Mouse (Mus musculus): ENCODE data around the gene Inpp5d. TPM values are rescaled to one million over a fixed set of nuclear protein-coding genes. Genes with fewer than 3 reads are reported as not detected.

The Inpp5d gene
- polyA plus RNA-seq, 2 experiments from 2014 or later = 145 to 167 TPM

DNA sequence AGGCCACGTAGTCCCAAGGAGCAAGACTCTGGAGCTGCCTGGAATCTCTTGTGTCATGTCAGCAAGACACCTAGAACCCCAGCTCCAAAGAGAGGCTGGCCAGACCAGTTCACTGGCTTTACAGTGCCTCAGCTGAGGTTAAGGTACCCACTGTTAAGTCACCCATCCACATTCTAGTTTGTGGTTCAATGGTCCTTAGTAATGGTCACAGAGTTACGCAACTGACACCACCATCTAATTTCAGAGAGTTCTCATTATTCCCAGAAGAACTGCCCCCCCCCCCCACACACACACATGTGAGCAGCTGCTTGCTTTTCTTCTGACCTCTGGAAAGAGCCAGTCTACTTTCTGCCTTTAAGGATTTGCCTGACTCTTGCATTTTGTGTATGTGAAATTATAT is 4.7 kb downstream of the Inpp5d start:
- no peak for ATAC-seq

DNA sequence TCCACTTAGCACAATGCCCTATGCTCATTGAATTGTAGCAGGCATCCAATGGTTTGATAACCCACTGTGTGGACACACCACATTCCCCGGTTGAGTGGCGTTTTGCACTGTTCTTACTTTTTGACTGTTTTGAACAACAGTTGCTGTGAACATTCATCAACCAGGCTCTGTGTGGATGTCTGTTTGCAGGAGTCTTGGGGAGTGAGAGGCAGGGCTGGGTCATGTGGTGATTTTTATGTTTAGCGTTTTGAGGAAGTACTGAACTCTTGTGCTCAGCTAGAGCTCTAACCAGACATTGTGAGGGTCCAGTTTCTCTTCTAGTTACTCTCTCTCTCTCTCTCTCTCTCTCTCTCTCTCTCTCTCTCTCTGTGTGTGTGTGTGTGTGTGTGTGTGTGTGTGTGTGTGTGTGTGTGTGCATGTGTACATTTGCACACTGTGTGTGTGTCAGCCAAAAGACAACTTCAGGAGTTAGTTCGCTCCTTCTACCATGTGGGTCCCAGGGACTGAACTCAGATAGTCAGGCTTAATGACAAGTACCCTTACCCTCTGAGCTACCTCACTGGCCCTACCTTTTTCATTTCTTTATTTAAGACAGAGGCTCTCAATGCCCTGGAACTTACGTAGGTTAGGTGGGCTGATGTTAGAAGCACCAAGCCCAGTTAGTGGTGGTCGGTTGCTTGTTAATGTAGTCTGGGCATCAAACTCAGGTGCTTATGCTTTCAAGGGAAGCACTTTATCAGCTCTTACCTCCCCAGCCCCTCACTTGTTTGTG is 5.3 kb downstream of the Inpp5d start:
- ATAC-seq = no peak

DNA sequence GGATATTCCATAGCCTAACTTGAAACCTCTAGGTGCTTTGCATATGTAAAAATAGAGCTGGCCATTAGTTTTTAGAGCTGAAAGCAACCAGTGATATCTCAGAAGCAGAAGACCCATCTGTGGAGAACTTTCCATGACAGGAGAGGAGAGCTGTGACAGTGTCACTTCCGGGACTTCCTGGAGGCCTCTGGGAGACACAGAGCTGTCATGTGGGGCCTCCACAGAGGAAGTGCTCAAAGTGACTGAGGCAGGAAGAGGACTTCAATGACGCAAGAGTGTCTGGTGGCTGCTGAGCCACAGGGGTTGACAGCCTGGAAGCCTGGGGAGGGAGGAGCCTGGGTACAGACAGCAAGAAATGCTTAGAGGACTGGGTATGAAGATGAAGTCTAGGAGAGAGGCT is 6.2 kb downstream of the Inpp5d start:
- peak; percentile 93 for ATAC-seq

DNA sequence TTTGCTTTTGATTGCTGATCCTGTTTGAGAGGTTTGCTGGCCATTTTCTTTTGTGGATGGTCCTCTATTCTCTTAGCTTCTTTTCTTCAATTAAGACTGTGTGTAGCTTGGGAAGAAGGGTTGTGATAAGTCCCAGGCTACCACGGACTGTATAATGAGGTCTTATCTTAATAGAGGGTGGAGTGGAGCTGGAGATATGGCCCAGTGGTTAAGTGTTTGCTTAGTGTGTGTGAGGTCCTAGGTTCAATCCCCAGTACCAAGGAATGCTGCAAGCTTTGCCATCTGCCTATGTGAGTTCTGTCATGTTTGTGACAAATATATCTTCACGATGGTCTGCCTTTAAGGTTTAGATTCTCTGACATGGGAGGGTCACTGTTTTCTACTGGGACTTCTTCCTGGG is 8.0 kb downstream of the Inpp5d start:
- ATAC-seq = no peak

DNA sequence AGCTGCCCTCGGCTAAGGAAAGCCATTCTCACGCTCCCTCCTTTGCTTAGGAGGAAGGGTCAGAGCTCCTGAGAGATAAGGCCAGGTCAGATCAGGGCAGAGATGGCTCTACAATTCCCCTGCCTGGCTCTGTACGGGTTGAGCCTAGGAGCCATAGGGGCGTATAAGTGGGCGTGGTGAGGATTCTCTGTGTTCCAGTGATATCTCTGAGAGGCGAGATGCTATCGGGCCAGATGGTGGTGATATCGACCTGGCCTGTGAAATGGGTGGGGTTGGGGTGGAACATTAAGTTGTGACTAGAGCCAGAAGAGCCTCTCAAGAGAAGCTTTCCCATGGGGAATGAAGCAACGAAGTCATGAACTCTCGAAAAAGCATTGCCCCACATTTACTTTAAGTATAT is 11.5 kb downstream of the Inpp5d start:
- ATAC-seq = no peak

DNA sequence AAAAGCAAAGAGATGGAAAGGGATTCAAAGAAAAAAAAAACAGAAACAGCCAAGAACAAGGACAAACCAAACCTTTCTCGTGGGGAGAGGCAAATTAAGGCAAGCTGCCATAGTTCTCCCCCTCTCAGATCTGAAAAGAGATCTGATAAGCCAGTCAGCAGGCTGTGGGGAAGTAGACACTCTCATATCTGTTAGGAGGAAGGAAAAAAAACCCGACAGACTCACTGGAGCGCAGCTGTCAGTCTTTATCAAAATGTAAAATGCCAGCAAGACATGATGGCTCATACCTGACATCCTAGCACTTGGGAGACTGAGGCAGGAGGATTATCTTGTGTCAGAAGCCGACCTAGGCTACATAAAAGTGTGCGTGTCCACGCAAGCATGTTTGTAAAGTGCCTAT is 12.1 kb downstream of the Inpp5d start:
- ATAC-seq = no peak

DNA sequence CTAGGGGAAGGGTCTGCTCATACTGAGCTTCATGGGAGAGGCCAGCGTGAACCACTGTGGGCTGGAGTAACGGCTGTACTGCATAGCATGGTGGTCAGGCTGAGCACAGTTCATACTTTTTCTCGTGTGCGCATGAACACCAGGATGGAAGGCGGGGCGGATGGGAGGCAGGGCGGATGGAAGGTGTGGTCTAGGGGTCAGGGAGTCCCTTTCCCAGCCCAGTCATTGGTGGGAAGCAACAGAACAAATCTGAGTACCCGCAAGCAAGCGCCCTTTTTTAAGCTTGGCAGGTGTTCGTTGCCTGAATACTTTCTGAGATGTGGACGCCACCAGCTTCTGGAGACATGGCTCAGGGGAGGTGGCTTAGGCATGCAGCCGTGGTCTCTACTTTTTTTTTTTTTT is 16.6 kb downstream of the Inpp5d start:
- ATAC-seq = peak; percentile 15

DNA sequence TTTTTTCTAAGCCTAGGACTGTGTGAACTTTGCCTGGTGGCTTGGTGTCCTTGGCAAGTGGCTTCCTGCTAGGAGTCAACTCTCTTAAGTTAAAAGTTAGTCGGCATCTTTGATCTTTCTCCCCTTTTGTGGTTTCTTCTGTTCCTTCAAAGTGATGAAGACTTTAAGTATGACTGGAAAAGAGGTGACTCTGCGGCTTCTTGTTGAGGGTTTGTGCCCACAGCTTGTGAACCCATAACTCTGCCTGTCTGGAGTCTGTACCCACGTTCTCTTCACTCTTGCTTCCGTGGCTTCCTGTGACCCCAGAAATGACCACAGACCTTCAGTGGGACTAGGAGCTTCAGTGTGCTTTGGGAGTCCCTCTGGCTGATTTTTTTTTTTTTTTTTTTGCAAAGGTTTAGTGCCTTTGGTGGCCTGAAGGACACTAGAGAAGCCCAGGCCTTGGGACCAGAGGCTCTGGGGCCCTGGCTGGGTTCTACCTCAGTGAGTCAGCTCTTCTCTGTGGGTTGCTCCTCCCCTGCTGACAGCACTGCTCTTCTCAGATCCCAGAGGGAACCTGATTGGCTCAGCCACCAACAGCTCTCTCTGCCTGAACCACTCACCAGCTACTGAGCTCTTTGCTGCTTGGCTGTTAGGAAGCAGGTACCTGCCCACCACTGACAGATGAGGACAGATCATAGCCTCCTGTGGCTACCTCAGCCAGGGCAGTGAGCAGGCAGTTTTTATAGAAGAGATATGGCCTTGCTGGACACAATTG is 17.2 kb downstream of the Inpp5d start:
- peak; percentile 64 for ATAC-seq

DNA sequence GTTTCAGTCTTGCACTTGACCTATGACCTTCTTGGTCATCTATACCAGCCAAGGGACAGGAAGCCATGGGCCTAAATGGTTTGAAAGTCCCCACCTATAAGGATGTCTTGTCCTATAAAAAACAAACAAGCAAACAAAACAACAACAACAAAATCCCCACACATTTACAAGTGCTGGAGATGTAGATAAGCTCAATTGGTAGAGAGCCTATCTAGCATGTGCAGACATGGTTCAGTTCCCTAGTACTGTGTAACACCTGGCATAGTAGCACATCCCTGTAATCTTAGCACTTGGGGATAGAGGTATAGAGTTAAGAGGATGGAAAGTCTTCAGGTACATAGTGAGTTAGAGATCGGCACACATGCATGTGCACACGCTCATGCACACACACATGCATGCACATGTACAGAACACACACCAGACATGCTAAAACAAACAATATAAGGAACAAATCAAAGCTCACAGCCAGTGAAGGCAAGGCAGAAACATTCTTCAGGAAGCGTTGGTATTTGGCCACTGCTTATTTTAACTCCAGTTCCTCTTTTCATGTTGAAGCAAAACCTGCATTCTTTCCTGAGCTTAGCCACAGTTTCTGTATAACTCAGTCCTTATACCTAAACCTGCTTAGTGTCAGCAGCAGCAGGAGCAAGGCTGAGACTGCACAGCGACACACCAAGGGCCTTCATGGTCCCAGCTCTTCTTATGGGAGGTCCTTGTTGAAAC is 17.9 kb downstream of the Inpp5d start:
- ATAC-seq = no peak

DNA sequence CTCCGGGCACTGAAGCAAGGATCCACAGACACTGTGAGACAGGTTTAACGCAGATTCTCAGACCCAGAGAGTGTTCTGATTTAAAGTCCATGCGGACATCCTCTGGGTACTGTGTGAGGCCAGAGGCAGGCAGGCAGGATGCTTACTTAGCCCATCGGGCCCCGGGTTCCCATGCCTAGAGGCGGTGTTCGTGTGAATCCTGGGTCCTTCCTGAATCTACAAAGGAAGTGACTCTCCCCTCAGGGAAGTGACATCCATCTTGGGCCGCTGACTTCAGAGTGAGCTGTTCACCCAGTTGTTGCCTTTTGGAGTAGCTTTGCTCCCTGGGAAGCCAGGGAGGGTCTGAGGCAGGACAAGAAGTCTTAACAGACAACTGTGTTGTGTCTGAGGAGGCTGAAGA is 19.6 kb downstream of the Inpp5d start:
- no peak for ATAC-seq

DNA sequence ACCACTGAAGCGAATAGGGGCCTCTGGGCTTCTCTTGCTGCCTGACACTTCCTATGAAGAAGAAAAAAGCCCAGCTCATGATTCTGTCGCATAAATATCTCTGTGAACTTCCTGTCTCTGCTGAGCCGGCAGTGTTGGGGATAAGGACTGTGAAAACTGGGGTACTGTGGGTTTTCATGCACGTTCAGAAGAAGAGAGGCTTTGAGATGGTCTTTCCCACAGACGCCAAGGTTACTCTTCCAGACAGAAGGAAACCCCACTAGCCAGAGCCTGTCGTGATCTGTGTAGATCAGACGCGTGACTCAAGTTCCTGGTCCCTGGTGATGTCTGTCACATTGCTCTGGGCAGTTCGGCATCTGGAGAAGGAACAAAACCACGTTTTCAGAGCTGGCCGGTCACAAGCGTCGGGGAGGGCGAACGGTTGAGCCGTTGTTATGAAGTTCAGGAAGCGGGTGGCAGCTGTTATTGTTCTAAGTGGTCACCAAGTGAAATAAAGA is 20.1 kb downstream of the Inpp5d start:
- peak; percentile 40 for ATAC-seq

DNA sequence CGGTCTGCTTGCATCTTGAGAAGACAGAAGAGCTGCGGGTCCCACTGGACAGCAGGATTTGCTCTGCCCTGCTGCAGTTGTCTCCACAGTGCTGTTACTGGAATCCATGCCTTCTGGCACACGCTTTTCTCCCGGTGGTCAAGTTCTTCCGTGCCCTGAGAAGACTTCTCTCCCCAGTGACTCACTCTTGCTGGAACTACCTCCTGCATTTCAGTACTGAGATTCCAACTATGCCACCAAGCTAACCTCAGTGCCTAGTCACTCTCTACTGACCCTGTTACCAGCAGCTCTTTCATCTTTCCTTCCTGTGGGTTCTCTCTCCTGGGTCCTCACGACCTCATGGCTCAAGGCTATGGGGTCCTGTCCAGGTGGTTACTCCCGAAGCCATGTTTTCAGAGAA is 22.9 kb downstream of the Inpp5d start:
- ATAC-seq = no peak

DNA sequence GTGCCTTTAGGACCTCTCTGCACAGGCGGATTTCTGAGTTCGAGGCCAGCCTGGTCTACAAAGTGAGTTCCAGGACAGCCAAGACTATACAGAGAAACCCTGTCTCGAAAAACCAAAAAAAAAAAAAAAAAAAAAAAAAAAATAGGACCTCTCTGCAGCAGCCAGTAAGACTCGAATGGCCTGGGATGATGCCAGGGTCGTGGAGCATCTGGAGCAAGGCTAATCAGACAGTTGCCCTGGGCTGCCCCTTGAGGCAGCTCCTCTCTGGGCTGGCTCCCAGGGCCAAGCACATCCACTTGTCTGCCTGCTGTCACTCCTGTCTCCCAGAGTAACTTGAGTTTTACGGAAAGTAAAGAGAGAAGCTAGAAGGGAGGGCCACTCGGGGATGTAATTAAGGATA is 24.9 kb downstream of the Inpp5d start:
- ATAC-seq = no peak

DNA sequence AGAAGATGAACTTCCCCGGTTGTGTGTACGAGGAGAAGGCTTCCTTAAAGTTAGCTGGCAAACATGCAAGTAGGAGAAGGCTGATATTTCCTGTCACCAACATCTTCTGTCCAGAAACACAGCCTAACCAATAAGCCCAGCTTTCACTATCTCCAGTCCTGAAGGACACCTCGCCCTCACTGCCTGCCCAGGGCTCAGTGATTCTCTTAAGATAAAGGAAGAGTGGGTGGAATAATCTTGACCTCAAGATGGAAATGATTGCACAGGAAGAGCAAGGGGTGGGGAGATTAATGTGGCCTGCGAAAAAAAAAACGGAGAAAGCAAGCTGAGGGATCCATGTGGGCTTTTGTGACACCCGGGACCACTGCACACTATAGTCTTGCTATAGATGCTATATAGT is 25.6 kb downstream of the Inpp5d start:
- no peak for ATAC-seq

DNA sequence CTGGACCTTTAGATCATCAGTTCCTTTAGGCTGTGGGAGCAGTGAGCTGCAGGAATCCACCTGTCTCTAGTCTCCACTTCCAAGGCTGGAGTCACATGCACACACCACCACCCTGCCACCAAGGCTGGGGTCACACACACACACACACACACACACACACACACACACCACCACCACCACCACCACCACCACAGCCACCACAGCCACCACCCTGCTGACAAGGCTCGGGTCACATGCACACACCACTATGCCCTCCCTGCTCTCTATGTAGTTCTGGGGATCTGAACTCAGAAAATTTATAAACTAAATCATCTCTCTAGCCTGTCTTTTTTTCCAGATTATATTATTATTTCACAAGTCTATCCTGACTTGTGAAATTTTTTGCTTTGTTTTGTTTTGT is 27.7 kb downstream of the Inpp5d start:
- no peak for ATAC-seq

DNA sequence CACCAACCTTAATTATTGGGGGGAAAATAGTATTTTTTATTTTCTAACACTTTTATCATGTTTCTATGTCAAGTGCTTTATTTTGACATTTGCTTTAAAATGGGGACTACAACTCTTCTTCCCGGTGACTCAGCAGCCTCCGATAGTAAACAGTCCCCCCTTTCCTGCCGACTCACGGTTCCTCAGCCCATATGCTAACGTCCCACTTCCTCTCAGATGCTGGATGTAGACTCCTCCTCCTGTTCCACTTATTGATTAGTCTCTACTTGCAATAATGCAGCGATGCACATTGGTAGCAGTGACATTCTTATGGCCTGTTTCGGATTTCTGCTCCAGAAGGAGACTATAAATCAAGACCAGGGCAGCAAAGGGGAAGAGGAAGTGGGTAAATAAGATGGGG is 28.5 kb downstream of the Inpp5d start:
- no peak for ATAC-seq

DNA sequence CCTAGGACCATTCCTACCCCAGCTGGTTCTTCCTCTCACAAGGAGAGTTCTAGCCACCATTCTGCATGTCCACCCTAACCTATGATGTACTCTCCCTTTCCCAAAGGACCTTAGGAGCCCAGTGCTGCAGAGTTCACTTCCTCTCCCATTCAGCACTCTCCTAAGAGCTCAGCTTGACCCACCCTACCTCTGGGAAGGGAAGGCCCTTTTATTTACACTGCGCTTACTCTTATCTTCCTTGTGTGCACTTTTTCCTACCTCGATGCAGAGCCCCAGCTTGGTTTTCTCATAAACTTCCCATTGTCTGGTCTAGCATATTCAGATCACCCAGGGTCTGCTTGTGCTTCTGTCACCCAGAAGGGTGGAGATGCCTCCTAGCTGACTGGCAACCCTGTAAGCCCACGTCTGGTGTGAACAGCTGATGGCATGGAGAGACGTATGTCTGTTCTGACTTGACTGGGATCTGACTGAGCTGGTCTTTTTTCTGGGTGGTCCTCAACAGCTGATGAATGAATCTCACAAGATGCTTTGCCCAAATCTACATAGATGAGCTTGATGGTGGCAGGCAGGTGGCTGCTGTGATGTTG is 29.2 kb downstream of the Inpp5d start:
- ATAC-seq = no peak

DNA sequence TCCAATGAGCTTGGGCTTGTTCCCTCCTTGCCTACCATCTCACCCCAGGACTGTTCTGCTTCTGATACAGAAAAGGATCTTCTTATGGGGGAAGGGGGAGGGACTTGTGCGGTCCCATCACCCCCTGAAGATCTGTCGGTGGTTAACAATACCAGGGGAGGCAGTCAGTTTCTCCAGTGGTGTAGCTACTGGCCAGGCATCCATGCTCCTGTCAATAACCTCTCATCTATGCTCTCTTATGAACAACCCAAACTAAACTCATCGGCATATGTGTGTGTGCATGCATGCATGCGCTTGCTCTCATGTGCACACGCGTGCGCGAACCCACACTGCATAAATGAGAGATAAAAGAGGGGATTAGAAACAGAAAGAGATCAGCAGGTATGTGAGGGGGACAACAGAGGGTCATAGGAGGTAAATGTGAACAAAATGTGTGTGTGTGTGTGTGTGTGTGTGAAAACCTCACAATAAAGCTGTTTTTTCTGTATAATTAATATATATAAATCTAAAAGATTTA is 29.9 kb downstream of the Inpp5d start:
- no peak for ATAC-seq

DNA sequence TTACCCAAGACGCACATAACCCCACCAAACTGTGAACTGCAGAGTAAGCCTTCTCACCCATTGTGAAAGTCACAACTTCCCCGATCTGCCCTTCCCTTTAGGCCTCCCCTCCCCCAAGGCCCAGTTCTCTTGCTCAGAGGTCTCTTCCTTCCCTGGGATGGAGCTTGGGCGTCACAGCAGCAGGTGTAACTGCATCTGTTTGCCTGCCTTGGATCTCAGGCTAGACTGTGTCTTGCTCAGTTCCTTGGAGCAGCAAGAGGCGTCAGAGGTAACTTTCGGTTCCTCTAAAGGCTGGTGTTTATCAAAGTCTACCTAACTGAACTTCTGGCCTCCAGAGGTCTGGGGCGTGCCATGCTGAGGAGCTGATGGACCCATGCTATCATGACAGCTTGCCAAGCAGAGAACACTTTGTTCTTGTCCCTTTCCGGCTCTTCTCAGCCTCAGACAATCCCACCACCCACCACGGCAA is 30.5 kb downstream of the Inpp5d start:
- ATAC-seq = peak; percentile 71

DNA sequence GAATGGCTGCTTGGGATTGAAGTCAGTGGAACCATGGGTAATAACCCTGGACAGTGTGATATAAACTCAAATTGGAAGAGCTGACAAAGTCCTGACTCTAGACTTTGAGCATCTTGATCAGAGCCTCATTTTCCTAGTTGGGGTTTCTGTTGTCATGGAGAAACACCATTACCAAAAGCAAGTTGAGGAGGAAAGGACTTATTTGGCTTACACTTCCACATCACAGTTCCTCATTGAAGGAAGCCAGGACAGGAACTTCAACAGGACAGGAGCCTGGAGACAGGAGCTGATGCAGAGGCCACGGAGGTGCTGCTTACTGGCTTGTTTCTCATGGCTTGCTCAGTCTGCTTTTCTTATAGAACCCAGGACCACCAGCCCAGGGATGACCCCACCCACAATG is 31.3 kb downstream of the Inpp5d start:
- no peak for ATAC-seq

DNA sequence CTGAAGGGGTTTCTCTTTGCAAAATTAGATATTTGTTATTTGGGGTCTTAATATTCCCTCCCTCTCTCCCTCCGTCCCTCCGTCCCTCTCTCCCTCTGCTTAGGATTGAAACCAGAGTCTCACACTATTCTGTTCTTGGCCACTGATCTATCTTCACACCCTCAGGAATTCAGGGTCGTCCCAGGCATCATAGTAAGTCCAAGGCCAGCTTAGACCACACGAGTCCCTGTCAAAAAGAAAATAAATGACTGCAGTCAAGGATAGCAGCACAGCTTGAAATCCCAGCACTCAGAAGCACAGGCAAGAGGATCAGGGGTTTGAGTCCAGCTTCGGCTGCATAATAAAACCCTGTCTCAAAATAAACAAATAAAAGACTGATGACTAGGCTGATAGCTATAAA is 35.0 kb downstream of the Inpp5d start:
- no peak for ATAC-seq

DNA sequence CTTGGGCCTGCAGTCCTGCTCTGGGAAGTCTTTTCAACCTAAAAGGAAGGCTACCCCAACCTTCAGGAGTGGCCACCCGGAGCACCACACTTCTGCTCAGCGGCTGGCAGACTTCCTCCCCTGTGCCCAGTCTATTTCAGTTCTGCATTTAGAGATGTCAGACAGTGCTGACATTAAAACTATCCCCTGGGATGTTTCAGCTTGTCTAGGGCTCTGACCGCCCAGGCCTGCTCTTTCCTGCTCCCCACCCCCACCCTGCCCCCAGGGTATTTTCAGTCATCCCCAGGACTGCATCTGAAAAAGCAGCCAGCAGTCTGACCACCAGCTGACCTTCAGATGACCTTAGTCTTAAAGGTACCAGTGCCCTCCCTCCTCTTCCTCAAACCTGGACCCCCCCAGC is 38.0 kb downstream of the Inpp5d start:
- no peak for ATAC-seq

DNA sequence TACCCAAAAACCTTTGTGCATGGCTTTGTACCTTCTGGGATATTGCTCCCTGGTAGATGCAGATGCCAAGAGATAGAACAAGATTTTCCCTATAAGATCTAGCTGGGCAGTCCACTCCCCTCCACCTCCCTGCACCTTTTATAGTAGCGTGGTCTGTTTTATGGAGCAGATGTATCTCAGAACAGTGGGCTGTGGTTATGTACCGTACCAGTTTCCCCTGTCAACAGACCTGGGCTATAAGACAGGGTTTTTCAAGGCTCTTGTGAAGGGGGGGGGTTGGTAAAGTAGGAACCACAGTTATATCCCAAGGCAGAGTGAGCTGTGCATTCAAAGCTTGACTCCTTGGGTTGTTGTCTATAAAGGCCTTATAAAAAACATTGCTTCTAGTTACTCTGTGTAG is 38.4 kb downstream of the Inpp5d start:
- ATAC-seq = no peak
